Mouse (Mus musculus) left cerebral cortex, postnatal 4 days (tissue): ENCODE data around the gene Wnt9a. TPM values are rescaled to one million over a fixed set of nuclear protein-coding genes. Genes with fewer than 3 reads are reported as not detected.
"Not testable (repeated sequence)": the region's sequence is repeated elsewhere in the genome, so short reads cannot be mapped to it uniquely, and the experiment has no call there.

Experiments used
- DNase-seq: peaks from one replicate; pipeline ENCODE4 v3.0.0-alpha.2; 2022
- intact Hi-C: fragments of 180-260 bp; cut with DNase I; formaldehyde crosslinking; loops from one replicate; pipeline ENCODE4 v1.15.1; 2025
- total RNA-seq, 2 experiments: library from RNA; stranded (reverse); gene quantifications; 2 replicates each; pipeline ENCODE4 v1.2.3; 2021

The Wnt9a gene
- total RNA-seq, 2 experiments from 2014 or later, result 3.4 to 4.3 TPM

GRCm38 (mm10) chr11:59301053-59301452 is 5.7 kb upstream of the Wnt9a start:
- intact Hi-C loops, DNase-seq: not testable (repeated sequence)

- intact Hi-C loops, result no loop called here
- DNase-seq, result peak; percentile 94
These were observed 3.8 kb upstream of the Wnt9a start for GRCm38 (mm10) chr11:59302700-59303569.

DNA sequence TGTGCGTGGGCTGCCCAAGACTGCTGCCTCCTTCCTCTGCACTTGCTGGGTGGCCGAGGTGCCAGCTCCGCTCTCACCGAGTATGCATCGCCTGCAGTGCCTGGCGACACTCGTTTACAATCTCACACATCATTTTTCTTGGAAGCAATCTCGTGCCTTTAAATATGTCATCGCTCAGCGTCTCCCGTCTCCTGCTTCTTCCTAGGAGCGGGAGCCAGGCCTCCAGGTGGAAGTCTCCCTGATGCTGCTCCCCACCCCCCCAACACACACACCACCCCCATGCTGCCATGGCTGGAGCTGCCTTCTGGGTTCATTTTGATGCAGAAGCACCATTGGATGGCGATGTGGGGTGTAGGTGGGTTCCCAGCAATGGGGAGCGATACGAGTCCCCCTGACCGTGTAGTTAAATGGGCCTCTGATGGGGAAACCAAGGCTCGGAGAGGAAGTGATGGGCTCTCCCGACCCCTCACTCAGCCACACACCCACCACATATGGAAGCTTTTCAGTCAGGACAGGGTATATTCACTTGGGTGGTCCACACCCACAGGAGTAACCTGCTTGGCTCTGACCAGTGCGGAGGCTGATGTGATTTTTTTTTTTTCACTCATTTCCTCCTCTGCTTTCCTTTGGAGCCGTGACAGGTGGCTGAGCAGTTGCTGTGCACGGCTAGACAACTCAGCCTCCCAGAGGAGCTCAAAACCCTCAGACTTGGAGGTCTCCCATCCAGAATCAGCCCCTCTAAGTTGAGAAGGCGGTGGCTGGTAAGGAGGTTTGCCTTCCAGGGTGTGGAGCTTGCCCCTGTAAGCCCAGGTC is 1.5 kb upstream of the Wnt9a start:
- no peak for DNase-seq
- intact Hi-C loops, result loop anchor here (5.0 kb wide), 1 partner anchor 177 kb away; no protein-coding TSS in a partner anchor

DNA sequence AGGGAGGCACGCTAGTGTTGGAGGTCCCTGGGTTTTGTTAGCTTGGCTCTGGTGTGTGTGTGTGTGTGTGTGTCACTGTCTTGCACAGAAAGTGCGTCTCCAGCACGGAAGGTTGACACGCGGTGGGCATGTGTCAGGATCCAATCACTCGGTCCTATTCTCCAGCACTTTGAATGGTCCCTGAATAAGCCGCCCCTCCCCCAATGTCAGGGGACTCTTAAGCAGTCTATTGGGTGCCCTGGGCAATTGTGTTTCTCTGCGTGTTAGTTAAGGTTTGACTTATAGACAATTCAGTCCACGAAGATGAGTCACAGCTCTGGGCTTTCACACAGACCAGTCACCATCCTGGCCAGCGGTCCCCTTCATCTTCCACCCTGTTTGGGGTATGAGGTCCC is 910 bp upstream of the Wnt9a start:
- DNase-seq, result no peak
- intact Hi-C loops, result loop anchor here (5.0 kb wide), 1 partner anchor 176 kb away; no protein-coding TSS in a partner anchor

- intact Hi-C loops, result loop anchor here (5.0 kb wide), 1 partner anchor 175 kb away; no protein-coding TSS in a partner anchor
- DNase-seq, result peak; percentile 82
These were observed 865 bp downstream of the Wnt9a start for GRCm38 (mm10) chr11:59307422-59308163.

- DNase-seq, result no peak
- intact Hi-C loops, result loop anchor here (5.0 kb wide), 1 partner anchor 174 kb away; no protein-coding TSS in a partner anchor
These were observed 1.4 kb downstream of the Wnt9a start for GRCm38 (mm10) chr11:59308164-59308542.

- intact Hi-C loops, result loop anchor here (5.0 kb wide), 1 partner anchor 174 kb away; no protein-coding TSS in a partner anchor
- DNase-seq, result no peak
These were observed 1.9 kb downstream of the Wnt9a start for GRCm38 (mm10) chr11:59308625-59309024.

DNA sequence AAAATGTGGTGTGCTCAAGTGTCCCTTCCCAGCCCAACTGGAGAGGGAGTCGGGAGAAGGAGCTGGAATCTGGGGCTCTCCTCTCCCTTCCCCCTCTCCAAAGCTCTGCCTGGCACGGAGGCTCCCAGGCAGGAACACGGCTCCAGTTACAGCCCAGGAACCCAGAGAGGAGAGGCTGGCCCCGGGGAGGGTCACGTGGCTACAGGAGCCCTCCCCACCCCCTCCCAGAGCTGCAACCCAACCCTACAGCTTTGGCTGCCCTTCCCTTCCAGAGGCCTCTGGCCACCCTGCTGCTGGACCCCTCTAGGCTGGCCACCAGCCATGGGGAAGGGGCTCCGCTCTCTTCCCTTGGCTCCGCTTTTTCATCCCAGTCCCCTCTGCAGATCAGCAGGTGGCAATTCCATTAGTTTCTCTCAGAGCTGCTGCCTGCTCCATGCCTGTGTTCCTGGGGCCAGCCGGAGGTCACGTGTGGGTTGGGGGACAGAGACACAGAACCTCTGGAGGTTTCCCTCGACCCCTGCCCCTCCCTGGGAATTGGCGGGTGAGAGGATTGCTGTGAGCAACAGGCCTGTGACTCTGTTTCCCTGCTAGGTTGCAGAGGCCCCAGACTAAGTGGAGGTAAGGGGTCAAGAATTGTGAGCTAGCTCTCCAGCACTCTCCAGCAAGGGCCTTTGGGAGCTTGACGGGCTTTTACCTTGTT is 2.5 kb downstream of the Wnt9a start:
- no peak for DNase-seq
- intact Hi-C loops, result loop anchor here (5.0 kb wide), 1 partner anchor 173 kb away; no protein-coding TSS in a partner anchor

GRCm38 (mm10) chr11:59309976-59310375 is 3.2 kb downstream of the Wnt9a start:
- DNase-seq, result no peak
- intact Hi-C loops, result loop anchor here (5.0 kb wide), 1 partner anchor 172 kb away; no protein-coding TSS in a partner anchor

DNA sequence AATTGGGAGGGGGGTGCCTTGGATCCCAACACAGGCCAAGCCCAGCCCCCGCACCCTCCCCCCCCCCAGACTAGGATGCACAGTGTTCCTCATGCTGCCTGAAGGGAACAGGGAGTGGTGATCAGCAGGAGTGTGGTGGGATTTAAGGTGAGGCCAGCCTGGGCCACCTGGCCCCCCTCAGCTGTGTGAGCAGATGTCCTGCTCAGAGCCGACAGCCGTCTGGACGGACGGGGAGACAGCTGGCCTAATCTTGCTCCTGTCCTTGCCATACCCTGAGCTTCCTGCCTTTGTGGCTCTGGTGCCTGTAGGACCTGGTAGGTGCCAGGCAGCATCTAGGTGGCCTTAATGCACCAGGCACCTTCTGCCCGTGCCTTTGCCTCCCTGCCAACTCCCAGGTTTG is 5.3 kb downstream of the Wnt9a start:
- DNase-seq, result no peak
- intact Hi-C loops, result no loop called here

GRCm38 (mm10) chr11:59312501-59312900 is 5.8 kb downstream of the Wnt9a start:
- no peak for DNase-seq
- intact Hi-C loops, result no loop called here

DNA sequence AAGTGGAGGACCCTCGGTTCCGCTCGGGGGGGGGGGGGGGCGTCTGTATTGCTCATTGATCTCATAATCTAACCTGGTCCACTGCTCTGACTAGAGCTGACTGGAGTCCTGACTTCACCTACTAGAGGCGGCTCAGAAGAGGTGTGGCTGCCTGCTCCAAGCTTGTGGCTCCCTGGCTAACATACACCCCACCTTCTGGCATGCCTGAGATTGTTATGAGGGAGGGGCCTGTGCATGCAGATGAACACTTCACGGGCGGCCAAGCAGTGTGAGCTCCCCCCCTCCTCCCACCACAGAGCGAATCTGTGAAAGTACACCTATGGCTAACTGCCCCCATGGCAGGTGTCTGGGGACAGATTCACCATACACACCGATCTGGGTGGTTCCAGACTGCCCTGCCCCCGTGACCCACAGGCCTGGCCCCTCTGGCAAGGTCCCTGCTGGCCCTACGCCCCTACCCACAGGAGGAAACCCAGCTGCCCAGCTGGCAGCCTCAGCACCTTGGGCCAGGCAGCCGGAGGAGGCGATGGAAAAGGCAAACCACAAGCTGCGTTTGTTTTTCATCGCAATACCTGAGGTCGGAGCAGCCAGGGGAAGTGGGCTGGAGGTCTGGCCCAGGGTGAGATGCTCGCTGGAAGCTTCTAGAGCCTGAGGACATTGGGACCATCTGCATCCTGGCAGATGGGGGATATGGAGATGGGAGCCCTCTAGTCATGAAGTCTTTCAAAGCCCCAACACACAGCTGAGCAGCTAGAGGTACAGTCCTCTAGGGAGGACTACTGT is 6.5 kb downstream of the Wnt9a start:
- DNase-seq, result no peak
- intact Hi-C loops, result no loop called here

DNA sequence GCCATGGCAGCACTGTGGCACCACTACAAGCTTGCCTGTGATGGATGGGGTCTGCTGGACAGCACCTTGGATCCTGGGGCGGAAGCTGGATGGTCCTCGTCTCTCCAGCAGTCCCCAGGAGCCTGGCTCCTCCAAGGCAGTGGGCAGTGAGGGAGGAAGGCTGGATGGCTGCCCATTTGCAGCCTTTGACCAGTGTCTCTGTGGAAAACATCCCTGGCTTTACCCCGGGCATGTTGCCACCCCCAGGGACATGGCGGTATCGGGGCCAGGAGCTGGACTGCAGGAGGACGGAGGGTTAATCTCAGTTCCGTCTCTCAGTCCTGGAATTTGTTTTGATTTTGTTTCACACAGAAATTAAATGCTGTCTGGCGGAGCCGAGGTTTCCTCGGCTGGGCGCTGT is 7.2 kb downstream of the Wnt9a start:
- peak; percentile 62 for DNase-seq
- intact Hi-C loops, result no loop called here

DNA sequence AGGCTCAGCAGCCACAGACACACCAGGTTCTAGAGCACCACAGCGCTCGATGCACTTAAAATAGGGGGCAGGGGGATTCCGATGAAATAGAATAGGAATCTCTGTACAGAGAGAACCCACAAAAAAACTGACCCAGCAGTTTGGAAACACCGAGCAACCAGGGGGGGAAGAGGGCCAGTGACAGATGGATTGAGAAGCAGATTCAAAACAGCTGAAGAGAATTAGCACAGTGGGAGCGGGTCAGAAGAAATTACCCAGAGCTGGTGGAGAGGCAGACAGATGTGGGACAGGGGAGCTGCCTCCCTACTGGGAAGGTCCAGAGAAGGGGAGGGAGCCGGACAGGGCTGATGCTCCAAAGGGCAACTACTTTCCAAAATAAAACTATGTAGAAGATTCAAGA is 9.8 kb downstream of the Wnt9a start:
- no peak for DNase-seq
- intact Hi-C loops, result no loop called here

- DNase-seq, result no peak
- intact Hi-C loops, result no loop called here
These were observed 16.3 kb downstream of the Wnt9a start for GRCm38 (mm10) chr11:59322988-59323387.

GRCm38 (mm10) chr11:59324777-59325176 is 18.0 kb downstream of the Wnt9a start:
- intact Hi-C loops, result no loop called here
- DNase-seq, result no peak

GRCm38 (mm10) chr11:59327625-59328024 is 20.9 kb downstream of the Wnt9a start:
- no peak for DNase-seq
- intact Hi-C loops, result no loop called here

DNA sequence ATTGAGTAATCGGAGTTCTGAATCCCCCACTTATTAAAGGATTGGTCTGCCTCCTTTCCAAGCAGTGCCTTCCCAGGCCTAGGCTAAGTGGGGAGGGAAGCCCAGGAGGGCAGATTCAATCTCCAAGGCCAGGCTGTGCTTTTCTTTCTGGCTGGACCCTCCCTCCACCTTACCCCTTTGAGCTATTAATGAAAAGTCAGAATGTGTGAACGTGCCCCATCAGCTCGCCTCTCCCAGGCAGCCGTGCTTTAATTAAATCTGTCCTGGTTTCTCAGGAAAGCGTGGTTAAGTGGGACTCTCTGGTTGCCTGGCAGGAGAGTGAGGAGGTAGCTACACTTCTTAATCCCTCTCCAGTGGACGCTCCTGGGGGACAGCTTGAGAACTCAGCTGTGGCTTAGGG is 22.9 kb downstream of the Wnt9a start:
- intact Hi-C loops, result no loop called here
- DNase-seq, result no peak

DNA sequence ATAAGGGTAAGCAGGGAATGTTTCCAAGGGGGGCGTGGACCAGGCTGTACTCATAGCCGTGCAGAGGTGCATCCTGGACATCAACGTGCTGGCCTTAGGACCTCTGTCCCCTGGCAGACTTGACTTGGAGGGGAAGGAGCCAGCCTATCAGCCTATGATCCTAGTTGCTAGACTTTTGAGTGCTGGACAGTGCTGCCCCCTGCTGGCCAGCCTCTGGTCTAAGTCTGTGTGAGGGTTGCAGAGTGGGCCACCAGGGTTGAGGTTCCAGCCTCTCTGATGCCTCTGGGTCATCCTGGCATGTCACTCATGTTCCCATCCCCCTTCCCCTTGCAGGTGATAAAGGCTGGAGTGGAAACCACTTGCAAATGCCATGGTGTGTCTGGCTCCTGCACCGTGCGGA is 23.8 kb downstream of the Wnt9a start:
- DNase-seq, result peak; percentile 83
- intact Hi-C loops, result no loop called here
